Mouse (Mus musculus): ENCODE results near the gene Dpp4. TPM values are rescaled to one million over a fixed set of nuclear protein-coding genes. Genes with fewer than 3 reads are reported as not detected.

Gene Dpp4
- 2.0 and 2.5 TPM in 2 replicates for polyA plus RNA-seq (2015; fragmentation: Nextera tagmentation; extraction: Ambion mirVana)

DNA sequence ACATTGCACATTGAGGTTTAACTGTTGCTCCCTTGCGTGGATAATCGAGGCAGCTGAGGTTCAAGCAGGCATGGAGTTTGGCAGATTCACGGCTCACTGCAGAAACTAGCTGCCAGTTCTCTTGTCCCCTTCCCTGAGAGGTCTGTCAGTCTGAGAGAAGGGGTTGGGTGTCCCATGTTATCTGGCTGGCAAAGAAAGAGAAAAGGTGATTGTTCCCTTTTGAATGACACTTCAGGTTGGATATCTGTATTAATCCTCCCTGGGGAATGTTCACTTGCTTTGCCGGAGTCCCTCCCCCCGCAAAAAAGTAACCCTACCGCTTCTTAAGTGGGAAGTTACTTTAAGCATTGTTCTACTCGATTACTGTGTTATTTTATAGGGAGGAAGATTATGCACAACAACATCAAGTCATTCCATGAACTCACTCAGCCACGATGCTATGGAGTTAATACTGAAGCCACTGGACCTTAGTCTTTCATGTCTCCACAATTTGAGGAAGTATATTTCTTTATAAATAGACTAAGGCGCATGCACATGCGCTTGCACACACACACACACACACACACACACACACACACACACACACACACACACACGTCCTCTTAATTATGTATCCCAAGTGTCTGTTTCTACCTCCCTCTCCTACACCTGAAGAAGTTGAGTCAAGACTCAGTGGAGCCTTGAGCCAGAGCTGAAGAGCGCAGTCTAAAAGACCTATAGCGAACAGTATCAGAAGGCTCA is at the start of gene Dpp4:
Dpp4 (minus strand) TSS at position 151 of the 741 bp plus-strand sequence.
- H3K36me3 ChIP-seq (ENCODE audit: control insufficient read depth, insufficient read depth, low read length): no peaks in the 10 kb centered on the region
- no peak within 1 kb of the TSS for H3K27ac ChIP-seq (ENCODE audit: low read depth, low read length)
- no peak for ATAC-seq
- 52% methylated on average over 13 of the region's 13 CpGs for WGBS
- 0 out of 2 replicates have a peak, but pooled peaks cover 2% of the 10 kb centered on the region for H3K27me3 ChIP-seq (replicated peaks; ENCODE audit: control insufficient read depth, insufficient read depth, low read length)
- peak within 1 kb of the TSS; percentile 28 for H3K9ac ChIP-seq (ENCODE audit: low read depth, low read length)
- H3K4me2 ChIP-seq (ENCODE audit: low read length): peak within 1 kb of the TSS; percentile 89
- peak within 1 kb of the TSS; percentile 45 for H3K4me3 ChIP-seq (ENCODE audit: low read length)
- H3K4me1 ChIP-seq (ENCODE audit: control insufficient read depth, insufficient read depth, low read depth, low read length): peaks cover 7% of the 10 kb centered on the region; the same call in 1 of the 2 replicates
- no peaks in the 10 kb centered on the region for H3K9me3 ChIP-seq (ENCODE audit: control insufficient read depth, low read length)

GRCm38 (mm10) chr2:62460815-62461450 is 48.9 kb upstream of the Dpp4 start:
- 85% methylated on average over 12 of the region's 12 CpGs for WGBS
- no peak overlapping the region for H3K9ac ChIP-seq (ENCODE audit: low read depth, low read length)
- ATAC-seq: no peak

GRCm38 (mm10) chr2:62460231-62460710 is 48.2 kb upstream of the Dpp4 start:
- H3K4me1 ChIP-seq (ENCODE audit: control insufficient read depth, insufficient read depth, low read depth, low read length): no peaks in the 10 kb centered on the region
- no peaks in the 10 kb centered on the region for H3K27me3 ChIP-seq (replicated peaks; ENCODE audit: control insufficient read depth, insufficient read depth, low read length)
- WGBS: 76% methylated on average over 7 of the region's 7 CpGs
- H3K4me2 ChIP-seq (ENCODE audit: low read length): no peak overlapping the region
- 0 out of 2 replicates have a peak, but pooled peaks have one; percentile 20 for ATAC-seq
- no peaks in the 10 kb centered on the region for H3K9me3 ChIP-seq (ENCODE audit: control insufficient read depth, low read length)
- no peak overlapping the region for H3K9ac ChIP-seq (ENCODE audit: low read depth, low read length)
- no peak overlapping the region for H3K27ac ChIP-seq (ENCODE audit: low read depth, low read length)
- H3K36me3 ChIP-seq (ENCODE audit: control insufficient read depth, insufficient read depth, low read length): no peaks in the 10 kb centered on the region
- no peak overlapping the region for H3K4me3 ChIP-seq (ENCODE audit: low read length)

More at GRCm38 (mm10) chr2:62460815-62461450, 48.9 kb upstream of the Dpp4 start:
- Histone ChIP-seq H3K27ac (ENCODE audit: low read depth, low read length) (no peak overlapping the region), H3K9me3 (ENCODE audit: control insufficient read depth, low read length) (no peaks in the 10 kb centered on the region), H3K4me1 (ENCODE audit: control insufficient read depth, insufficient read depth, low read depth, low read length) (no peaks in the 10 kb centered on the region), H3K4me2 (ENCODE audit: low read length) (no peak overlapping the region), H3K4me3 (ENCODE audit: low read length) (no peak overlapping the region), H3K27me3 (replicated peaks; ENCODE audit: control insufficient read depth, insufficient read depth, low read length) (no peaks in the 10 kb centered on the region), H3K36me3 (ENCODE audit: control insufficient read depth, insufficient read depth, low read length) (no peaks in the 10 kb centered on the region)

GRCm38 (mm10) chr2:62459241-62460174 is 47.5 kb upstream of the Dpp4 start:
- Histone ChIP-seq H3K9ac (ENCODE audit: low read depth, low read length) (no peak overlapping the region), H3K9me3 (ENCODE audit: control insufficient read depth, low read length) (no peaks in the 10 kb centered on the region), H3K4me2 (ENCODE audit: low read length) (no peak overlapping the region), H3K27me3 (replicated peaks; ENCODE audit: control insufficient read depth, insufficient read depth, low read length) (no peaks in the 10 kb centered on the region), H3K36me3 (ENCODE audit: control insufficient read depth, insufficient read depth, low read length) (no peaks in the 10 kb centered on the region), H3K27ac (ENCODE audit: low read depth, low read length) (no peak overlapping the region), H3K4me3 (ENCODE audit: low read length) (no peak overlapping the region), H3K4me1 (ENCODE audit: control insufficient read depth, insufficient read depth, low read depth, low read length) (no peaks in the 10 kb centered on the region)
- ATAC-seq: no peak
- 72% methylated on average over 18 of the region's 18 CpGs for WGBS

DNA sequence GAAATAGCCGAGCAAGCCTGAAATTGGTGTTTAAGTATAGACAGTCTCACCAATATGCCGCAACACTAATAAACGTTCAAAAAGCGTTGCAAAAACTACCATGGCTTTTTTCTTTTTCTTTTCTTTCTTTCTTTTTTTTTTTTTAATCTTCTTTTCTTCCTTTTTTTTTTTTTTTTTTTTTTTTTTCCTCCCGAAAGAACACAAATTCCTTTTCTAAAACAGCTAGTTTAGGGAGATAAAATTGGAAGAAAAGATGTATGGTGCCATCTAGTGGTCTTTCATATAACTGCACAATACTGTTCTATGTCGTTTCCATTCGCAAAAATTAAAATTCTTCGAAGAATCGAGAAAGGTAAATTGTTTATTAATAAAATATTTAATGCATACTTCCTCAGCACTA is 46.0 kb upstream of the Dpp4 start:
- Histone ChIP-seq H3K27me3 (replicated peaks; ENCODE audit: control insufficient read depth, insufficient read depth, low read length) (no peaks in the 10 kb centered on the region), H3K4me1 (ENCODE audit: control insufficient read depth, insufficient read depth, low read depth, low read length) (no peaks in the 10 kb centered on the region), H3K27ac (ENCODE audit: low read depth, low read length) (no peak overlapping the region), H3K36me3 (ENCODE audit: control insufficient read depth, insufficient read depth, low read length) (no peaks in the 10 kb centered on the region), H3K9me3 (ENCODE audit: control insufficient read depth, low read length) (no peaks in the 10 kb centered on the region), H3K4me2 (ENCODE audit: low read length) (no peak overlapping the region), H3K4me3 (ENCODE audit: low read length) (no peak overlapping the region), H3K9ac (ENCODE audit: low read depth, low read length) (no peak overlapping the region)
- no peak for ATAC-seq
- WGBS: 43% methylated on average over 9 of the region's 9 CpGs

GRCm38 (mm10) chr2:62454991-62455390 is 43.0 kb upstream of the Dpp4 start:
- ATAC-seq: no peak
- H3K4me3 ChIP-seq (ENCODE audit: low read length): no peak overlapping the region
- no peak overlapping the region for H3K9ac ChIP-seq (ENCODE audit: low read depth, low read length)
- WGBS: 83% methylated on average over 11 of the region's 11 CpGs
- no peak overlapping the region for H3K4me2 ChIP-seq (ENCODE audit: low read length)
- H3K27ac ChIP-seq (ENCODE audit: low read depth, low read length): no peak overlapping the region
- H3K4me1 ChIP-seq (ENCODE audit: control insufficient read depth, insufficient read depth, low read depth, low read length): no peaks in the 10 kb centered on the region
- H3K36me3 ChIP-seq (ENCODE audit: control insufficient read depth, insufficient read depth, low read length): no peaks in the 10 kb centered on the region
- no peaks in the 10 kb centered on the region for H3K27me3 ChIP-seq (replicated peaks; ENCODE audit: control insufficient read depth, insufficient read depth, low read length)
- no peaks in the 10 kb centered on the region for H3K9me3 ChIP-seq (ENCODE audit: control insufficient read depth, low read length)

- 83% methylated on average over 6 of the region's 6 CpGs for WGBS
- no peak overlapping the region for H3K4me2 ChIP-seq (ENCODE audit: low read length)
- H3K36me3 ChIP-seq (ENCODE audit: control insufficient read depth, insufficient read depth, low read length): no peaks in the 10 kb centered on the region
- no peak overlapping the region for H3K4me3 ChIP-seq (ENCODE audit: low read length)
- ATAC-seq: no peak
- no peaks in the 10 kb centered on the region for H3K9me3 ChIP-seq (ENCODE audit: control insufficient read depth, low read length)
- H3K9ac ChIP-seq (ENCODE audit: low read depth, low read length): no peak overlapping the region
- no peaks in the 10 kb centered on the region for H3K27me3 ChIP-seq (replicated peaks; ENCODE audit: control insufficient read depth, insufficient read depth, low read length)
- no peak overlapping the region for H3K27ac ChIP-seq (ENCODE audit: low read depth, low read length)
- no peaks in the 10 kb centered on the region for H3K4me1 ChIP-seq (ENCODE audit: control insufficient read depth, insufficient read depth, low read depth, low read length)
Observed at GRCm38 (mm10) chr2:62454033-62454432, 42.0 kb upstream of the Dpp4 start.

DNA sequence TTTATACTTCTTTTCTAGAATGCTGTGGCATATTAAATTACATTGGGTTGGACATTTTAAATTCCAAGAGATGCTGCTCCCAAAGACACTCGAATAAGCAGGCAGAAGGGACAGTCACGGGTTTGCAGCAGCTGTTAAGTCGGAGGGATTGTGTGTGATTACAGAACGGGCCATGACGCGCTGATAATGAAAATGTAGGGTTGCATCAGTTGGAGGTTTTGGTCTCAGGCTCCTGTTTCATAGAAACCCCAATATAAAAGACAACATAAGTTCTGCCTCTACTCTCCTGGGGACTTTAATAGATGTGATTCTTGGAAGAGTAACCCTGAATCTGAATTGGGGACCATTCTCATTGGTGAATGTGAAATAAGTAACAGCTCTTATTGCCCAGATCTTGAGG is 38.3 kb upstream of the Dpp4 start:
- Histone ChIP-seq H3K27me3 (replicated peaks; ENCODE audit: control insufficient read depth, insufficient read depth, low read length) (no peaks in the 10 kb centered on the region), H3K4me3 (ENCODE audit: low read length) (no peak overlapping the region), H3K4me2 (ENCODE audit: low read length) (no peak overlapping the region), H3K36me3 (ENCODE audit: control insufficient read depth, insufficient read depth, low read length) (no peaks in the 10 kb centered on the region), H3K9ac (ENCODE audit: low read depth, low read length) (no peak overlapping the region), H3K9me3 (ENCODE audit: control insufficient read depth, low read length) (no peaks in the 10 kb centered on the region), H3K4me1 (ENCODE audit: control insufficient read depth, insufficient read depth, low read depth, low read length) (no peaks in the 10 kb centered on the region), H3K27ac (ENCODE audit: low read depth, low read length) (no peak overlapping the region)
- ATAC-seq: no peak
- 88% methylated on average over 6 of the region's 6 CpGs for WGBS
